Mouse (Mus musculus) 416B (cell line): ENCODE results near the gene Ubap1l.

ENCODE experiments used
- DNase-seq: peaks from one replicate; pipeline ENCODE4 v3.0.0; 2011; ENCODE audit warnings: low read depth

The Ubap1l gene

DNA sequence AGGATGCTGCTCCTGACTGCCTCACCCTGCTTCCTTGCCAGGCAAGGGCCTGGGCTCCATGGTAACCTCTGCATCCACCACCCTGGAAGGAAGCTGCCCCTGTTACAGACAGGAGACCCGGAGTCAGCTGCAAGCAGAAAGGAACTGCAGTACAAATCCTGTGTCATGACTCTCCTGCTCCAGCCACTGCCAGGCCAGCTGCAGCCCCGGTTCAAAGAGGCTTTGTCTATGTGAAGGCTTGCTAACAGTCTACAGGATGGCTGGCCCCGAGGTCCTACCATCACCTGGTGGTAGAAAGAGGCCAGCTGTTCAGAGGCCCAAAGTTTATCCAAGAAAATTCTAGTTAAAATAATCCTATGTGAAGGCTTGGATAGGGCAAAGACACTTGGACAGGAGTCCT, 50.5 kb downstream of the Ubap1l start:
- no peak for DNase-seq

DNA sequence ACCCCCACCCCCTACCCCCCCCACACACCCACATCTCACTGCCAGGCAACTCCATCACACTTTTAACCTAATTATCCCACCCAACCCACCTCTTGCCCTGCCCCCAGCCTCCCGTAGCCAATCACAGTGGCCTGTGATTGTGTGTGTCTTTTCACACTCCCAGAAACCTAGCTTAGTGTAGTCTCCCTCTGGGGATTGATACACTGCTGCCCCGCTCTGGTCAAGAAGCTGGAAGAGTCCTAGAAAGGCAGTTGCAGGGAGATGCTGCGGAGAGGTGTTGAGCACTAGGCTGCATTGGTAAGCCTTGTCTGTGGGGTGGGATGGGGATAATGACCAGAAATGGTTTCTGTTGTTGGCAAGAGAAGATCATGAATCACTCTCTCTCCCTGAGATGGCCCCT, 56.9 kb downstream of the Ubap1l start:
- no peak for DNase-seq

GRCm38 (mm10) chr9:65419633-65420032, 58.8 kb downstream of the Ubap1l start:
- peak; percentile 39 for DNase-seq

GRCm38 (mm10) chr9:65422760-65423501, 62.1 kb downstream of the Ubap1l start, which contains the start of gene Slc51b:
TSS of gene Slc51b (minus strand) at chr9:65422955.
- no peak for DNase-seq

DNA sequence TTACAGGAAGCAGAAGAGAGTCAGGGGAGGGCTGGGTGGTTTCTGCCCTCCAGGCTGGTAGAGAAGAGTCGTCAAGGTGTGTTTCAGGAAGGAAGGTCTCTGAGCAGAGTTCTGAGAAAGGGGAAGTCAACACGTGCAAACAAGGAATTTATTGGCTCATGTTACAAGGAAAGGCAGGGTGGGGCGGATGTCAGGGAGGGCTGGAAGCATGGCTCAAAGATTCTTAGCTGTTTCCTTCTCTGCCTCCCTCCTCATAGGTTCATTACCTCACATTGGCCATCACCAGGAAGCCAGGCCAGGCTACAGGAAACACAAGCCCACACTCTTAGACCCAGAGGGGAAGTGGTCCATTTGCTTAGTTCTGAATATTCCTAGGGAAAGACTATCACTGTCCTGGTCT, 63.6 kb downstream of the Ubap1l start:
- peak; percentile 41 for DNase-seq

- no peak for DNase-seq
These were observed 66.7 kb downstream of the Ubap1l start for GRCm38 (mm10) chr9:65427511-65427910.

DNA sequence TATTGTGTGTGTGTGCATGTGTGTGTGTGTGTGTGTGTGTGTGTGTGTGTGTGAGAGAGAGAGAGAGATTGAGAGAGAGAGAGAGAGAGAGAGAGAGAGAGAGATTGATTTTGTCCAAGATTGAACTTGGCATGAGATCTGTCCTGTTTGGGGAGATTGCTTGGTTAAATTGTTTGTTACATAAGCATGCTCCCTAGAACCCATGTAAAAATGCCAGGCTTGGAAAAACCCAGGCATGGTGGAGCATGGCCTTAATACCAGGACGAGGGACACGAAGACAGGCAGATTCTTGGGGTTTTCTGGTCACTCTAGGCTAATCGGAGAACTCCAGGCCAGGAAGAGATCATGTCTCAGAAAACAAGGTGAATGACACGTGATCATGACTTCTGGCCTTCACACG, 67.2 kb downstream of the Ubap1l start:
- DNase-seq: no peak
